Comparison of ENCODE assay signal across 7 mouse cellular contexts in genomic region chr6:86683872-86684654, GRCm38 (mm10). TPM values are rescaled to one million over a fixed set of nuclear protein-coding genes. Genes with fewer than 3 reads are reported as not detected.
DNase-seq lines count a peak whose midpoint lies in the region; ATAC-seq lines count a peak whose summit lies in the region.

TSS of gene Snrnp27 (minus strand) at chr6:86684522.

- H3K27me3 ChIP-seq in embryonic facial prominence, embryonic 11.5 days (ENCODE audit: control insufficient read depth, insufficient read depth, low read length) = no peaks in the 10 kb centered on the region
- H3K27me3 ChIP-seq in limb, embryonic 10.5 days (ENCODE audit: low read depth, poor library complexity, severe bottlenecking) = no peaks in the 10 kb centered on the region
- H3K27me3 ChIP-seq in midbrain, embryonic 13.5 days = no peaks in the 10 kb centered on the region

- peaks cover 4% of the 10 kb centered on the region for H3K36me3 ChIP-seq in embryonic facial prominence, embryonic 11.5 days (replicated peaks; ENCODE audit: control insufficient read depth, insufficient read depth, low read depth, low read length)
- H3K36me3 ChIP-seq in limb, embryonic 10.5 days = peaks cover 39% of the 10 kb centered on the region
- peaks cover 44% of the 10 kb centered on the region for H3K36me3 ChIP-seq in midbrain, embryonic 13.5 days

- no peak within 1 kb of the TSS for H3K27ac ChIP-seq in embryonic facial prominence, embryonic 11.5 days (replicated peaks; ENCODE audit: low read depth, low read length)
- peak within 1 kb of the TSS; percentile 87 for H3K27ac ChIP-seq in limb, embryonic 10.5 days
- H3K27ac ChIP-seq in midbrain, embryonic 13.5 days = peak within 1 kb of the TSS; percentile 25; the same call in 1 of the 2 replicates

- H3K4me3 ChIP-seq in embryonic facial prominence, embryonic 11.5 days (ENCODE audit: low read depth, low read length) = peak within 1 kb of the TSS; percentile 73
- peak within 1 kb of the TSS; percentile 92 for H3K4me3 ChIP-seq in limb, embryonic 10.5 days
- H3K4me3 ChIP-seq in midbrain, embryonic 13.5 days (replicated peaks) = peak within 1 kb of the TSS; percentile 95

- WGBS in embryonic facial prominence, embryonic 11.5 days = 2% methylated on average over 36 of the region's 36 CpGs
- WGBS in limb, embryonic 10.5 days = 2% methylated on average over 36 of the region's 36 CpGs
- 3% methylated on average over 36 of the region's 36 CpGs for WGBS in midbrain, embryonic 13.5 days

- no peaks in the 10 kb centered on the region for H3K4me1 ChIP-seq in embryonic facial prominence, embryonic 11.5 days (ENCODE audit: control insufficient read depth, insufficient read depth, low read length)
- peaks cover 14% of the 10 kb centered on the region for H3K4me1 ChIP-seq in limb, embryonic 10.5 days
- H3K4me1 ChIP-seq in midbrain, embryonic 13.5 days (replicated peaks) = peaks cover 13% of the 10 kb centered on the region

- peak within 1 kb of the TSS; percentile 74 for H3K9ac ChIP-seq in embryonic facial prominence, embryonic 11.5 days (replicated peaks; ENCODE audit: low read length)
- H3K9ac ChIP-seq in midbrain, embryonic 13.5 days (replicated peaks) = peak within 1 kb of the TSS; percentile 94

- DNase-seq in adrenal gland, postnatal 14 days = peak; percentile 95
- DNase-seq in embryonic facial prominence, embryonic 11.5 days (ENCODE audit: low spot score) = peak; percentile 92
- DNase-seq in kidney, adult 11 months = peak; percentile 89
- peak; percentile 96 for DNase-seq in limb, embryonic 10.5 days (ENCODE audit: low spot score)
- DNase-seq in spleen, adult 12 weeks (ENCODE audit: low spot score) = peak; percentile 85

- ATAC-seq in embryonic facial prominence, embryonic 11.5 days (replicated peaks; ENCODE audit: insufficient number of reproducible peaks, low FRiP score, low TSS enrichment, low read depth) = peak; percentile 83
- ATAC-seq in granulocyte monocyte progenitor cell, adult 5-6 weeks (replicated peaks; ENCODE audit: poor library complexity, severe bottlenecking) = peak; percentile 99
- peak; percentile 95 for ATAC-seq in midbrain, embryonic 13.5 days

- no peaks in the 10 kb centered on the region for H3K9me3 ChIP-seq in embryonic facial prominence, embryonic 11.5 days (replicated peaks; ENCODE audit: control insufficient read depth, low read length)
- H3K9me3 ChIP-seq in limb, embryonic 10.5 days (replicated peaks) = no peaks in the 10 kb centered on the region
- no peaks in the 10 kb centered on the region for H3K9me3 ChIP-seq in midbrain, embryonic 13.5 days

- H3K4me2 ChIP-seq in embryonic facial prominence, embryonic 11.5 days (ENCODE audit: low read depth, low read length) = peak within 1 kb of the TSS; percentile 48
- peak within 1 kb of the TSS; percentile 89 for H3K4me2 ChIP-seq in midbrain, embryonic 13.5 days (replicated peaks)

RNA-seq across cellular contexts. Expression of gene Snrnp27, which starts in this region (rescaled TPM):
- 65.4 and 68.1 TPM in 2 replicates for total RNA-seq in adrenal gland, postnatal 14 days (2021)
- 139 and 148 TPM in 2 replicates for polyA plus RNA-seq in embryonic facial prominence, embryonic 11.5 days (2014; fragmentation: Nextera tagmentation; extraction: Ambion mirVana)
- total RNA-seq in granulocyte monocyte progenitor cell, adult 5-6 weeks (2014; fragmentation: Nextera tagmentation) = 58.6 and 108 TPM in 2 replicates
- 112 and 131 TPM in 2 replicates for total RNA-seq in granulocyte monocyte progenitor cell, adult 5-6 weeks (2017)
- 129 and 133 TPM in 2 replicates for polyA plus RNA-seq in limb, embryonic 10.5 days (2016; fragmentation: Nextera tagmentation; extraction: Ambion mirVana)
- polyA plus RNA-seq in midbrain, embryonic 13.5 days (2015; fragmentation: Nextera tagmentation; extraction: Ambion mirVana) = 117 and 125 TPM in 2 replicates
